Comparison of ENCODE assay signal across 9 mouse cellular contexts in genomic region chr12:86806031-86806922, GRCm38 (mm10).
DNase-seq lines count a peak whose midpoint lies in the region; ATAC-seq lines count a peak whose summit lies in the region.
"Had no signal": no experiment of that assay in that cellular context is flagged by ENCODE, and none has a peak within 500 bp of the region (broad histone marks: within the 10 kb centered on the region; RNA-seq: fewer than 3 reads in every experiment).

No protein-coding gene starts in this region.

- no peak for ATAC-seq in heart, embryonic 15.5 days (replicated peaks; ENCODE audit: insufficient number of reproducible peaks, insufficient read depth, low FRiP score, low read depth)
- peak; percentile 17; the same call in 1 of the 2 replicates for ATAC-seq in forebrain, embryonic 13.5 days
- no peak for ATAC-seq in stomach, embryonic 16.5 days (ENCODE audit: insufficient read depth, low FRiP score)

- no peaks in the 10 kb centered on the region for H3K36me3 ChIP-seq in heart, embryonic 15.5 days
- no peaks in the 10 kb centered on the region for H3K36me3 ChIP-seq in forebrain, embryonic 13.5 days (ENCODE audit: poor library complexity, severe bottlenecking)
- H3K36me3 ChIP-seq in stomach, embryonic 16.5 days (ENCODE audit: control insufficient read depth, insufficient read depth, low read length) = no peaks in the 10 kb centered on the region
- H3K36me3 ChIP-seq: liver, embryonic 15.5 days had no signal

- 12% methylated on average over 20 of the region's 20 CpGs for WGBS in heart, embryonic 15.5 days
- WGBS in forebrain, embryonic 13.5 days = 1% methylated on average over 18 of the region's 20 CpGs
- WGBS in stomach, embryonic 16.5 days = 12% methylated on average over 19 of the region's 20 CpGs

- H3K9me3 ChIP-seq in heart, embryonic 15.5 days (replicated peaks) = no peaks in the 10 kb centered on the region
- no peaks in the 10 kb centered on the region for H3K9me3 ChIP-seq in forebrain, embryonic 13.5 days (replicated peaks)
- H3K9me3 ChIP-seq in stomach, embryonic 16.5 days (replicated peaks; ENCODE audit: control insufficient read depth, low read length) = no peaks in the 10 kb centered on the region
- H3K9me3 ChIP-seq: liver, embryonic 15.5 days had no signal

- DNase-seq in heart, adult 9 months (ENCODE audit: low spot score in 2 of 2) = no peak
- peak; percentile 61 to 77 for DNase-seq in adrenal gland, postnatal 36 days
- peak; percentile 84 for DNase-seq in kidney, postnatal 14 days
- DNase-seq in lung, postnatal 4 days = peak; percentile 49 to 52
- no peak for DNase-seq in c-Kit-positive CD71-positive TER-119-positive erythroid progenitor cells, embryonic 14.5 days (ENCODE audit: low spot score)

- H3K4me1 ChIP-seq in heart, embryonic 15.5 days (replicated peaks) = peaks cover 82% of the 10 kb centered on the region
- peaks cover 98% of the 10 kb centered on the region for H3K4me1 ChIP-seq in forebrain, embryonic 13.5 days
- peaks cover 70% of the 10 kb centered on the region for H3K4me1 ChIP-seq in stomach, embryonic 16.5 days (ENCODE audit: control insufficient read depth, insufficient read depth, low read length)

- H3K27ac ChIP-seq in heart, embryonic 15.5 days = no peak overlapping the region
- H3K27ac ChIP-seq in forebrain, embryonic 13.5 days = peak overlapping the region; percentile 99
- H3K27ac ChIP-seq in stomach, embryonic 16.5 days (ENCODE audit: low read length) = no peak overlapping the region
- H3K27ac ChIP-seq: liver, embryonic 15.5 days had no signal

- H3K9ac ChIP-seq in heart, embryonic 15.5 days = no peak overlapping the region
- H3K9ac ChIP-seq in forebrain, embryonic 13.5 days = peak overlapping the region; percentile 60
- H3K9ac ChIP-seq in stomach, embryonic 16.5 days (ENCODE audit: low read length) = no peak overlapping the region
- H3K9ac ChIP-seq: liver, embryonic 15.5 days had no signal

- H3K4me3 ChIP-seq in heart, embryonic 15.5 days = no peak overlapping the region
- peak overlapping the region; percentile 17 for H3K4me3 ChIP-seq in forebrain, embryonic 13.5 days
- H3K4me3 ChIP-seq in stomach, embryonic 16.5 days (replicated peaks; ENCODE audit: low read length) = no peak overlapping the region
- H3K4me3 ChIP-seq: liver, embryonic 15.5 days had no signal

- no peaks in the 10 kb centered on the region for H3K27me3 ChIP-seq in heart, embryonic 15.5 days
- H3K27me3 ChIP-seq in forebrain, embryonic 13.5 days = no peaks in the 10 kb centered on the region
- no peaks in the 10 kb centered on the region for H3K27me3 ChIP-seq in stomach, embryonic 16.5 days (ENCODE audit: control insufficient read depth, insufficient read depth, low read length)

- peak overlapping the region; percentile 13; the same call in 1 of the 2 replicates for H3K4me2 ChIP-seq in heart, embryonic 15.5 days
- peak overlapping the region; percentile 53 for H3K4me2 ChIP-seq in forebrain, embryonic 13.5 days
- H3K4me2 ChIP-seq in stomach, embryonic 16.5 days (ENCODE audit: low read depth, low read length) = 0 out of 2 replicates have a peak overlapping the region, but pooled peaks have one; percentile 6
- H3K4me2 ChIP-seq: liver, embryonic 15.5 days had no signal

Comparison
In these comparisons a context has a peak if more than half of its experiments do, and no peak if none do; other contexts are left out.
1. DNase-seq: peak in adrenal gland, postnatal 36 days (2 of 2), kidney, postnatal 14 days (single experiment) and lung, postnatal 4 days (2 of 2); none in heart, adult 9 months (0 of 2) and c-Kit-positive CD71-positive TER-119-positive erythroid progenitor cells, embryonic 14.5 days (single experiment).
2. Peak in every context shown above with its lines, with median percentiles within 50 percentile points of each other: H3K4me2 ChIP-seq.